Mouse (Mus musculus): Measurements from ENCODE around the gene Myh6.

DNA sequence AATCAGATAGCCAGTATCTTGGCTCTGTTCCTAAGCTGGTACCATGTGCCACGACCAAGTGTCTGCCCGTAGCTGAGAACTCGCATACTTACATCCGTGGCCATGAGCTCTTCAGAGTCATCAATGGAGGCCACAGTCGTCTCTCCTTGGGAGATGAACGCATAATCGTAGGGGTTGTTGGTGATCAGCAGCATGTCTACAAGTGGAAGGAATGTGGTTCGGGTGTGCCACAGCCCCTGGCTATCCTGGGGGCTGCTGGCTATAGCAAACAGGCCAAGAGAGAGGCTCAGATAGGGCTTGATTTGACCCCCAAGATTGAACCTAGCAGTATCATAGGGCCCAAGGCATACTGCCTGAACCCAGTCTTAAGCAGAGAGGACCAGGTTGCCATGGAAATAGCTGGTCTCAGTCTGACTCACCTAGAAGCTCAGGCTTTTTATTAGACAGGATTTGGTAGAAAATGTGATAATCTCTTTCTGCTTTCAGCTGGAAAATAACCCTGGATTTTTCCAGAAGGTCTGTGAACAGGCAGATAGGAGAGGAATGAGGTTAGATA, 23.2 kb upstream of the Myh6 start:
- TF ChIP-seq GATA1 (IDR thresholded peaks at IDR 0.05; ENCODE audit: low read length) (no peak), TAL1 (IDR thresholded peaks at IDR 0.05; ENCODE audit: low read length) (no peak)
